Mouse (Mus musculus) MEL (cell line): ENCODE results near the gene Wdr93.

ENCODE experiments used
- BHLHE40 ChIP-seq: IDR thresholded peaks from 2 replicates; pipeline ENCODE4 v1.6.1; 2012; ENCODE audit warnings: low read depth, mild to moderate bottlenecking, inconsistent platforms, low read length, improper control_type of control experiment, borderline replicate concordance
- CTCF ChIP-seq, 3 experiments: IDR thresholded peaks in 2 of 3; conservative IDR thresholded peaks in 1 of 3; 2 replicates each; pipeline ENCODE4 v1.5.1; 2011 to 2012; ENCODE audit warnings: low read length in 3 of 3, low read depth in 2 of 3, mild to moderate bottlenecking in 2 of 3, improper control_type of control experiment in 1 of 3, inconsistent platforms in 1 of 3, mixed read lengths in 1 of 3, moderate library complexity in 1 of 3; ENCODE audit not compliant: control insufficient read depth in 1 of 3, insufficient read depth in 1 of 3, poor library complexity in 1 of 3, severe bottlenecking in 1 of 3
- EP300 ChIP-seq, 2 experiments: IDR thresholded peaks; 2 replicates each; pipeline ENCODE4 v1.6.1; 2011; ENCODE audit warnings: improper control_type of control experiment in 2 of 2, low read length in 2 of 2, low read depth in 1 of 2, mild to moderate bottlenecking in 1 of 2
- GABPA ChIP-seq: IDR thresholded peaks from 2 replicates; pipeline ENCODE4 v1.6.1; 2012; ENCODE audit warnings: low read depth, mild to moderate bottlenecking, inconsistent platforms, low read length, improper control_type of control experiment, moderate library complexity
- KAT2A ChIP-seq: conservative IDR thresholded peaks from 2 replicates; pipeline ENCODE4 v1.6.1; 2012; ENCODE audit warnings: low read depth, low read length, improper control_type of control experiment, inconsistent platforms
- MAX ChIP-seq: IDR thresholded peaks from 2 replicates; pipeline ENCODE4 v1.6.1; 2011; ENCODE audit warnings: low read length, improper control_type of control experiment
- MYC ChIP-seq: IDR thresholded peaks from 2 replicates; pipeline ENCODE4 v1.6.1; 2011; ENCODE audit warnings: low read depth, mild to moderate bottlenecking, low read length, improper control_type of control experiment, moderate library complexity
- NELFE ChIP-seq: IDR thresholded peaks from 2 replicates; pipeline ENCODE4 v1.6.1; 2011; ENCODE audit warnings: low read depth, low read length, improper control_type of control experiment
- POLR2A ChIP-seq, 2 experiments: IDR thresholded peaks; 2 replicates each; pipeline ENCODE4 v1.6.1; 2011 to 2012; ENCODE audit warnings: low read length in 2 of 2, mild to moderate bottlenecking in 2 of 2, control low read depth in 1 of 2, improper control_type of control experiment in 1 of 2, low read depth in 1 of 2, moderate library complexity in 1 of 2; ENCODE audit not compliant: control insufficient read depth in 1 of 2, insufficient read depth in 1 of 2, poor library complexity in 1 of 2
- SMC3 ChIP-seq: IDR thresholded peaks from 2 replicates; pipeline ENCODE4 v1.6.1; 2011; ENCODE audit warnings: low read depth, low read length, improper control_type of control experiment
- TAL1 ChIP-seq: IDR thresholded peaks from 2 replicates; pipeline ENCODE4 v1.6.1; 2012; ENCODE audit warnings: mild to moderate bottlenecking, inconsistent platforms, low read length, moderate library complexity, mixed read lengths
- USF1 ChIP-seq: IDR thresholded peaks from 2 replicates; pipeline ENCODE4 v1.6.1; 2014; ENCODE audit warnings: low read depth, mild to moderate bottlenecking, inconsistent platforms, low read length, improper control_type of control experiment, moderate library complexity
- USF2 ChIP-seq, 2 experiments: IDR thresholded peaks; 2 replicates each; pipeline ENCODE4 v1.6.1; 2011 to 2012; ENCODE audit warnings: improper control_type of control experiment in 2 of 2, low read length in 2 of 2, borderline replicate concordance in 1 of 2, inconsistent platforms in 1 of 2, low read depth in 1 of 2, mild to moderate bottlenecking in 1 of 2; ENCODE audit not compliant: insufficient read depth in 1 of 2

- TF ChIP-seq POLR2A (IDR thresholded peaks at IDR 0.05; ENCODE audit: control insufficient read depth in 1 of 2, insufficient read depth in 1 of 2, low read depth in 1 of 2, low read length in 2 of 2, poor library complexity in 1 of 2), result no peak
- TF ChIP-seq MAX, result no peak
- no peak for TF ChIP-seq CTCF (IDR thresholded peaks at IDR 0.05 in 2 of 3, conservative IDR thresholded peaks at IDR 0.05 in 1 of 3; ENCODE audit: control insufficient read depth in 1 of 3, insufficient read depth in 1 of 3, low read depth in 2 of 3, low read length in 3 of 3, poor library complexity in 1 of 3, severe bottlenecking in 1 of 3)
- no peak for TF ChIP-seq KAT2A
- no peak for TF ChIP-seq EP300 (IDR thresholded peaks at IDR 0.05; ENCODE audit: low read depth in 1 of 2, low read length in 2 of 2)
- TF ChIP-seq USF2 (IDR thresholded peaks at IDR 0.05; ENCODE audit: borderline replicate concordance in 1 of 2, insufficient read depth in 1 of 2, low read depth in 1 of 2, low read length in 2 of 2), result no peak
- no peak for TF ChIP-seq MYC
- no peak for TF ChIP-seq GABPA
- TF ChIP-seq TAL1, result no peak
- TF ChIP-seq BHLHE40, result no peak
- TF ChIP-seq SMC3, result no peak
- no peak for TF ChIP-seq USF1
- TF ChIP-seq NELFE, result no peak
Observed at GRCm38 (mm10) chr7:79800336-79800735, 57.4 kb downstream of the Wdr93 start.
